Mouse (Mus musculus) regulatory T cell (primary cell): ENCODE data around the gene Nup205.

Source experiments
- in situ Hi-C: fragments of 300-600 bp; cut with MboI, MseI; formaldehyde crosslinking; loops from one replicate; pipeline ENCODE4 v1.15.1; 2025; ENCODE audit warnings: high pct_unique_total_duplicates

Nup205 gene

GRCm38 (mm10) chr6:35273391-35274082 lies 96.3 kb downstream of the Nup205 start:
- in situ Hi-C loops = loop anchor here (10.0 kb wide), 2 partner anchors 221 to 281 kb away; no protein-coding TSS in a partner anchor

GRCm38 (mm10) chr6:35277903-35278587 lies 100.8 kb downstream of the Nup205 start:
- in situ Hi-C loops = loop anchor here (10.0 kb wide), 2 partner anchors 217 to 277 kb away; no protein-coding TSS in a partner anchor

DNA sequence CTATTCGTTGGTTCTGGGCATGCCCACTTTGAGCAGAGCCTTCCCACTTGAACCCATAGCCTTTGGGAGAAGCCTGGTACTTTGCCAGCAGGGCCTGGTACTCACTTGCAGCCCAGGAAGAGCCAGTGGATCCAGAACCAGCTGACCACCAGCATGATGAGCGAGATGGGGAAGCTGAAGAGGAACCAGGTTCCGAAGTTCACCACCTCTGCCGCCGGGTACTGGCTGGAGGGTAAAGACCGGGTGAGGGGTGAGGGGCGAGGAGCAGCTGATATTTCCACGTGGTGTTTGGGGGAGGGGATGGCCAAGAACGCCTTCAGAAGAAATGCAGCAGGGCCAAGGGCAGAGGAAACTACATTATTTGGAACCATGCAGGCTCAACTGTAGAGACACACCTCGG lies 102.1 kb downstream of the Nup205 start:
- in situ Hi-C loops = loop anchor here (10.0 kb wide), 2 partner anchors 215 to 275 kb away; no protein-coding TSS in a partner anchor

DNA sequence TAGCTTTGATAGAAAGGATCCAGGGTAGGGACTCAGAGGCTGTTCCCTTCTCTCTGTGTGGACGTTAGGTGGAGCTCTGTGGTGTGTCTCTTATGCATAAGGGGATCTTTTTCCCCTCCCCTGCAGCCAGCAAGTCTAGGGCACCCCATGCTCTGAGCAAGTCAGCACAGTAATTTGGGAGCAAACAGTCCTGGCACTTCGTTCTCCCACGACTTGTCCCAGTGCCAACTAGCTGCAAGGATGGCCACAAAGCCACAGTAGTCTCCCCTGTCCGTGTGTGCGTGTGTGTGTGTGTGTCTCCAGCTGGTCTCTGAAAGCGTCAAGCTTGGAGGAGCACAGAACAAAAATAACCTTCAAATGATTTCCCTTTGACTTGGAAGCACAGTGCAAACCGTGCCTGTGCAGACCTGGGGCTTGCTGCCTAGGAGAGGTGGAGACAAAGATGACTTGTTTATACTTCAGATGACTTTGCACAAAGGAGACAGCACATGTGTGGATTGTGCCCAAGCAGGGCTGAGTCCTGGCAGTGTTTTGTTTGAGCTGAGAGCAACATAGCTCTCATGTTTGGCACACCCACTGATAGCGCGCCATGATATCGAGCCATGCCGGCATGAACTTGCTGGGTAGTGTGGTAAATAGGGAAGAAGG lies 111.0 kb downstream of the Nup205 start:
- in situ Hi-C loops = no loop called here

DNA sequence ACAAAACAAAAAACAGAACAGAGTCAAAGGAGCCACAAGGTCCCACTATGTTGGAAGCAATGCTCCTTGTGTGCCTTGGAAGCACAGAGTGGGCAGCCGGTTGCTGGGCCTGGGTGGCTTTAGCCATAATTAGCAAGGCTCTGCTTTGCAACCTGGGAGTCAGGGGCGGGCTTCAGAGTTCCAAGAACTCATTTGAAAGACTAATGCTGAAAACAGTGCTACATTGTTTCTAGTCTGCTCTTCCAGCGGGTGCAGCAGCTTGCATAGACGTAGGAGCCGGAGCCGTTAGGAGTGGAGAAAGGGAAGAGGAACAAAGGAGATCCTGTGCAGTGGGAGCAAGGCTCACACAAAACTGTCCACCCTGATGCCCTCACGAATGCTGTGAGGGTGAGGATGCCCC lies 111.7 kb downstream of the Nup205 start:
- in situ Hi-C loops = no loop called here

DNA sequence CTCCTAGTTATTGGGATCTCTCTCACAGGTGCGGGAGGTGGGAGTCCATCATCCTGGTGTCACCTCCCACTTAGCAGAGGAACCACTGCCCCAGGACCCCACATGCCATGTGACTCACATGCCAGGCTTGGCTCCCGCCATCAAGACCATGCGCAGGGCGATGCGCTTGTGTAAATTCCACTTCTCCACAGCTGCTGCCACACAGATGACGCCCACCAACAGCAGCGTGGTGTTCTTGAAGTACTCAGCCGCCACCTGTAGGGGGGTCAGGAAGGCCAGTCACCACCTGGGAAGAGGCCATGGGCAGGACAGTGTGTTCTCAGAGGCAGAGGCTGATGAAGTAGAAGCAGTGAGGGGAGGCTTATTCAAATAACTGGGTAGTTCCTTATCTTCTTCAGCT lies 112.5 kb downstream of the Nup205 start:
- in situ Hi-C loops = no loop called here

GRCm38 (mm10) chr6:35294964-35295363 lies 117.7 kb downstream of the Nup205 start:
- in situ Hi-C loops = no loop called here

DNA sequence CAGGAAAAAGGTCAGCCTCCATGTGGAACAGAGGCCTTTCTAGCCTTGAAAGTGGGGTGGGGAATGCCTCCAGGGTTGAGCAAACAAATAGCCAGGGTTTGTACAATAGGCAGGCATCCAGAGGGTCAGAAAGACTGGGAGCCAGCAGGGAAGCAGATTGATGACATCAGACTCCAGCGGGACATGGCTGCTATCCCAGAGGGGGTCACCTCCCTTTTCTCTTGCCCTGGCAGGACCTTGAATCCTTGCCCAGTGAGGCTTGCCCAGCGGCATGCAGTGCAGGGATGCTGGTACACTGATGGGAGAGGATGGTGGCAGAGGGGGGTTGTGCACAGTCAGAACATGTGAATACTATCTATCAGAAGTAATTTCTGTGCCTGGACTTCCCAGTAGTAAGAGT lies 119.8 kb downstream of the Nup205 start:
- in situ Hi-C loops = no loop called here
